Mouse (Mus musculus) left cerebral cortex, postnatal 4 days (tissue): ENCODE results near the gene Tub. TPM values are rescaled to one million over a fixed set of nuclear protein-coding genes. Genes with fewer than 3 reads are reported as not detected.

Source experiments
- DNase-seq: peaks from one replicate; pipeline ENCODE4 v3.0.0-alpha.2; 2022
- intact Hi-C: fragments of 180-260 bp; cut with DNase I; formaldehyde crosslinking; loops from one replicate; pipeline ENCODE4 v1.15.1; 2025
- total RNA-seq, 2 experiments: library from RNA; stranded (reverse); gene quantifications; 2 replicates each; pipeline ENCODE4 v1.2.3; 2021

The Tub gene
- total RNA-seq, 2 experiments from 2014 or later = 186 to 189 TPM

DNA sequence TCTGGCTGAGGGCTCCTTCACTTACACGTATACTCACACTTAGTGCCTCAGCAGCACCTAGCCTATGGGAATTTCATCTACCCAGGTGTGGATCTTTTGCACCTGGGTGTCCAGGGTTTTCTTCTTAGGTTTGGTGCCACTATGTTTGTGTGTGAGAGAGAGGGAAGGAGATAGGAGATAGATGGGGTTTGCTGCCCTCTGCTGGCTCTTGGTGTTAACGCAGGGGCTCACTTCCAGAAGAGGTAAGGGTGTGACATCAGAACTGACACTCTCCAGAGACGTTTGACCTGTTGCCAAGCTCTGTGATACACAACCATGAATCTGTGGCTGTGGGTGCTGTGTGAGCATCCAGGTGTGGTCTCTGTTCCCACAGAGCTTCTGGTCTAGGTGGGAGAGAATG is 71.3 kb downstream of the Tub start:
- intact Hi-C loops = loop anchor here (5.0 kb wide), 1 partner anchor 54 kb away; no protein-coding TSS in a partner anchor

DNA sequence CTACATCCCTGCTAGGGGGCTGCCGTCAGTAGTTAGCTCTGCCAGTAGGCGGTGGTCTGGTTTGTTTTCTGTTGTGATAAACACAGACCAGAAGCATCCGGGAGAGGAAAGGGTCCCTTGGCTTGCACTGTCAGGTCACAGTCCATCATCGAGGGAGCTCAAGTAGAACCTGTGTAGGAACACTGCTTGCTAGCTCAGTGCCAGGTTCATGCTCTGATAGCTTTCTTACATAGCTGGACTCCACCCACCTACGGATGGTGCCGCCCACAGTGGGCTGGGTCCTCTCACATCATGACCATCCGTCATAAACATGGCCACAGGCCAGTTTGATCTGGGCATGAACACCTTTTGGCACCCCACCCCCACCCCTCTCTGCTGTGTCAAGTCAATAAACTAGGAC is 75.6 kb downstream of the Tub start:
- intact Hi-C loops = loop anchor here (5.0 kb wide), 1 partner anchor 83 kb away; no protein-coding TSS in a partner anchor
- DNase-seq = no peak

More for the DNA sequence above, 71.3 kb downstream of the Tub start:
- peak; percentile 77 for DNase-seq

DNA sequence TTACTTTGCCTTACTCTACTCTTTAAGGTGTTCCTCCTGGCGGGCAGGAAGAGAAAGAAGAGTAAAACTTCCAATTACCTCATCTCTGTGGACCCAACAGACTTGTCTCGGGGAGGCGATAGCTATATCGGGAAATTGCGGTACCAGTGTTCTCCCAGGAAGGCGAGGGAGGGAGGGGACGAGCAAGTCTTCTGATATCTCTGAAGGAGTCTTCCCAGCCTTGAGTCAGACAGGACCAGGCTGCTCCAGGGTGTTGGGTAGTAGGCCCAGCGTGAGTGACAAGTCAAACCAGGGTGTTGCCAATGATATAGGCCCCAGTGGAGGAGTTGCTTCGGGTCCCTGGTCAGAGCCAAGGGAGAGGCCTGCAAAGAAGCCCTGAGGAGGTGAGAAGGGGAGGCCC is 76.8 kb downstream of the Tub start:
- intact Hi-C loops = loop anchor here (5.0 kb wide), 1 partner anchor 85 kb away; no protein-coding TSS in a partner anchor
- no peak for DNase-seq

DNA sequence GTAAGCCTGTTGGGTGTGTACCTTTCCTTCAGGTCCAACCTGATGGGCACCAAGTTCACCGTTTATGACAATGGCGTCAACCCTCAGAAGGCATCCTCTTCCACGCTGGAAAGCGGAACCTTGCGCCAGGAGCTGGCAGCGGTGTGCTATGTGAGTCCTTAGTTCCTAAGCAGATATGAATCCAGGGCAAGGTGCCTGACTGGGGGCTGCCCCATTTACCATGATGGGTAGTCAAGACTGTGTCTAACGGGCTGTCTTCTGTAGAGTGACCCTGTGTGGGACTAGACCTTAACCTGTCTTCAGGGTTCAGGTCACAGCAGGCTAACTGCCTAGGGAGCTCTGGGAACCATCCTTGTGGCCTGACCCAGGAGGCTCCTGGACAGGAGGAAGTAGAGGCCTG is 77.6 kb downstream of the Tub start:
- intact Hi-C loops = loop anchor here (5.0 kb wide), 1 partner anchor 85 kb away; no protein-coding TSS in a partner anchor
- DNase-seq = no peak

DNA sequence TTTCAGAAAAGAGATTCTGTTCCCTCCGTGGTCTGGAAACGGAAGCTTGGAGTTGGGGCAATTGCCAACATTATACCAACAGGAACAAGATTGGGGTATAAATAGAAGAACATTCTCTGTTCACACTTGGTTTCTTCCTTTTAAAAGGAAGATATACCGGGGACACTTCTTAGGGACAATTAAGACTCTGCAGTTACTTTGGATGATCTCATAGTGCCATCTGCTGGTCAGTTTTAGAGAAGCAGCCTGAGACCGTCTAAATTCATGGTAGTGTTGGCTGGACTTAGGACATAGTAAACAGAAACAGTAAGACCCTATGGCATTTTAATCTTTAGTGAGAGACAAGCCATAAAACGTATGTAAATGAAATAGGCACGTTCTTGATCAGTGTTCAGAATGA is 78.1 kb downstream of the Tub start:
- intact Hi-C loops = loop anchor here (5.0 kb wide), 1 partner anchor 86 kb away; no protein-coding TSS in a partner anchor
- DNase-seq = peak; percentile 60

DNA sequence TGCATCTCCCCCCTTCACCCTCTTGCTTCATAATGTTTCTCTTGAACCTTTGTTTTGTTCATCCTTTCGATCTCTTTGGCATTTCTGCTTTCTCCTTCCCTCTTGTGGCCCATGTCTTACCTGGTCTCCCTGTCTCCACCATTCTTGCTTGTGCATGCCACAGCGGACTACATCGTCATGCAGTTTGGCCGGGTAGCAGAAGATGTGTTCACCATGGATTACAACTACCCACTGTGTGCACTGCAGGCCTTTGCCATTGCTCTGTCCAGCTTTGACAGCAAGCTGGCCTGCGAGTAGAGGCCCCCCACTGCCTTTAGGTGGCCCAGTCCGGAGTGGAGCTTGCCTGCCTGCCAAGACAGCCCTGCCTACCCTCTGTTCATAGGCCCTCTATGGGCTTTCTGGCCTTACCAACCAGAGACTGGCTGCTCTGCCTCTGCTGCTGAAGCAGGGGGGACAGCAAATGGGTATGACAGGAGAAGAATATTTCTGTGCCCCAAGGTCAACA is 79.9 kb downstream of the Tub start:
- intact Hi-C loops = loop anchor here (5.0 to 10.0 kb wide), 2 partner anchors 88 to 395 kb away; no protein-coding TSS in a partner anchor
- no peak for DNase-seq

DNA sequence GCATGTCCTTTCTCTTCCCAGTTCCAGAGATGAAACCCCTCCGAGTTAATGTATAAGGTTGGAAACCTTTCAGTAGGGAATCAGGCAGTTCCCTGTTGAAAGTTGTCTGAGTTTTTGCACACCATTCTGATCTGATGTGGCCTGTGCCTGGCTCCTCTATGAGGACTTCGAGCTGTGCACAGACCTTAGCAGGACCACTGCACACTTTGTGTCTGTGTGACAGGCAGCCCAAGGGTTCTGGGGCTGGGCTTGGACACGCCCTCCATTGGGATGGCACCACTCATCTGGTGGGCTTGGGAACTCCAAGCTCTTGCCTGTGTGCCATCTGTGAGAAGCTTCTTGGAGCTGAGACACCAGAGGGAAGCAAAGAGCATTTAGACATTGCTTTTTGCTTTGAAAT is 81.2 kb downstream of the Tub start:
- no peak for DNase-seq
- intact Hi-C loops = loop anchor here (10.0 kb wide), 1 partner anchor 393 kb away; no protein-coding TSS in a partner anchor

DNA sequence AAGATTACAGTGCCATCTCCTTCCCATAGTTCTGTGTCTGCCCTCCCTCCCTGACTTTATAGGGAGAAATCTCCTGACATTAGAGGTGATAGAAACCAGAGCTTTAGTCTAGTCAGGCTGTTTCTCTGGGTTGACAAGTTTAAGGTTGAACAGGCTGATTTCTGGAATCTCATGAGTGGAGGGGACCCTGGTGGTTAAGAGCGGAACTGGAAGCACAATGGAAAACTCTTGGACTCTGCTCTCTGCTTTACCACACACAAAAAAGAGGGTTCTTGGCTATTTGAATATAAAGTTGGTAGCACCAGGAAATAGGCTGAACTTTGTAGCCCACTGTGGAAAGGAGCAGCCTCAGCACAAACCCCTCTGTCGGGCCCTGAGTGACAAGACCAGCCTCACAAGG is 81.9 kb downstream of the Tub start:
- intact Hi-C loops = loop anchor here (10.0 kb wide), 1 partner anchor 393 kb away; no protein-coding TSS in a partner anchor
- DNase-seq = no peak

DNA sequence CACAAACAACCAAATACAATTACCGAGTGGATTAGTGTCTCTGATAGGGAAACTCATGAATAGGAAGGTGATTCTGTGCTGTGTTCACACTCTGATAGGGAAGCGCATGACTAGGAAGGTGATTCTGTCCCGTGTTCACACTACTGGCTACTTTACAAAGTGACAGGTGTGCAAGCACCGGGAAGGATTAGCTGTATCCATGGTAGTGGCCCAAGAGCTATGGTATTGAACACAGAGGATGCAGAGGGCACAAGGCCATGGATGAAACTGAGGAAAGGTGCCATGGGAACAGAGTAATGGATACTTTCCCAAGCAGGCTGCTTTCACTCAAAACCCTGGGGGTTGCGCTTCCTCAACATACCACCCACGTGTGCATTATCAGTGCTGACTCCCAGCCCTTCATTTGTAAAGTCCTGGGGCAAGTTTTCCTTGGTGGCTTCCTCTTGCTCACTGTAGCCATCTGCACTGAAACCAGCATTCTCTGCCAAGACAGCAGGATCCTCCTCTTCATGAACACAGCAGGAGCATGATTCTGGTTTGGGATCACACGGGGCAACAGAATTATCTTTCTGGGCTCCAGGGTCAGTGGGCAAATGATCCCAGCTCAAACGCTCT is 88.1 kb downstream of the Tub start:
- peak; percentile 33 for DNase-seq
- intact Hi-C loops = loop anchor here (10.0 kb wide), 1 partner anchor 387 kb away; no protein-coding TSS in a partner anchor

DNA sequence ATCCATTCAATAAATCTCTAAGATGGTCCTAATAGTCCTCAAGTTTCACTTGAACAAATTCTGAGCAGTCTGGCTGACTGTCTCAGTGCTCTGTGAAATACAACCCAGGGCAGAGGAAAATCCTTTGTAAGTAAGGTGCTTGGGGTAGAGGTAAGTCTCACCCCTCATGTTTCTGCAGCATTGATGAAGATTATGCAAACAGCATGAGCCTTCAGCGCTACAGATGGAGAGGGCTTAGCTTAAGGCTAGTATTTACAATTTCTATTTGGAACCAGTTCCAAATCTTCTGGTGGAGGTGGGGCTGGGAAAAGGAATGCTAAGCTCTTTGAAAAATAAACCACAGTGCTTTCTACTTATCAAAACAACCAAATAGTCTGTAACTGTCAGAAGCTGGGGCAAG is 88.8 kb downstream of the Tub start:
- DNase-seq = no peak
- intact Hi-C loops = loop anchor here (10.0 kb wide), 1 partner anchor 386 kb away; no protein-coding TSS in a partner anchor

DNA sequence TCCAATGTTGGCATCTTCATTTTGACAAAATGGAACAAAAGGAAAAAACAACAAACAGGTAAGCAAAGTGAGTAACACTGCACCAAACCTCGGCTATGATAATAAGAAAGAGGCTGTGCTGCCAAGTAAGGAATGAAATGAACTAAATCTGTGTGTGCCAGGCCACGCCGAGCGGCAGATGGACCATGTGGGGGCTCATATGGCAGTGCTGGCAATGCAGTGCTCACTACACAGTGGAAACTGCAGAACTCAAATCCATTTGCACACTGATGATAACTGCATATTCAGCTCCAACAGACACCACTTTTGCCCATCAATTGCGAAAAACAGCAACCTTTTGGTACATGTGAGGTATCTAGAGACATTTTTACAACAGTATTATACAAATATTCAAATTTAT is 89.3 kb downstream of the Tub start:
- DNase-seq = peak; percentile 81
- intact Hi-C loops = loop anchor here (10.0 kb wide), 1 partner anchor 385 kb away; no protein-coding TSS in a partner anchor

DNA sequence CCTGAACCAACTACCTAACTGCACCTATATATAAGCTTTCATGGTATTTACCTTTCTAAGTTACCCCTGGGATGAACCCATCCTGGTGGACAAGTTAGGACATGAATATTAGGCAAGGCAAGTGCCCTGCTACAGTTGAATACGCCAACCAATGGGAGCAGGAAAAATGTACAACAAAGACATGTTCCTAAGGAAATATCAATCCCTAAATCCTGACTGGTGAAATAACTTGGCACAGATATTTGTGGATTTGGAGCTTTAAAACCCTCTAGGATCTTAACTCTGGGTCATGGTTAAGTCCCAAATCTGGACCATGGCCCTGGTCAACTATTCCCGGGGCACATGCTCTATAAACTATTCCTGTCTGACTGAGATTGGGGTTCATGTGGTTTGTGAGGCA is 95.7 kb downstream of the Tub start:
- intact Hi-C loops = no loop called here

DNA sequence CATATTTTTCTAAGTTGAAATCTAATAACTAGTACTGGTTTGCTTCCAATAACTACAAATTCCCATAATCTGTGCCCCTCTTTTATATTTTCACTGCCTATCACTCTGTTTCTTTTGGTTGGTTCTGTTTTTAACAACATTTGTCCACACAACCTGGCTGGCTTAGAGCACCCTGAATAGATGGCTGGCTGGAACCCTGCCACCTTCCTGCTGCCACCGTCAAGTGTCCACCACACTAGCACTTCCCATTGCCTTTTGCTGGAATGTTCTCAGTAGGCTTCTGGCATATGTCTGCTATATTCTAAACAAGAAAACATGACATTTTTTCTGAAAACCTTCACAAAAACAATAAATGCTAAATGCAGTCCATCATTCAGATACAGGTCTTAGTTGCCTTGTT is 100.7 kb downstream of the Tub start:
- no peak for DNase-seq
- intact Hi-C loops = no loop called here

More for the DNA sequence above, 95.7 kb downstream of the Tub start:
- no peak for DNase-seq

DNA sequence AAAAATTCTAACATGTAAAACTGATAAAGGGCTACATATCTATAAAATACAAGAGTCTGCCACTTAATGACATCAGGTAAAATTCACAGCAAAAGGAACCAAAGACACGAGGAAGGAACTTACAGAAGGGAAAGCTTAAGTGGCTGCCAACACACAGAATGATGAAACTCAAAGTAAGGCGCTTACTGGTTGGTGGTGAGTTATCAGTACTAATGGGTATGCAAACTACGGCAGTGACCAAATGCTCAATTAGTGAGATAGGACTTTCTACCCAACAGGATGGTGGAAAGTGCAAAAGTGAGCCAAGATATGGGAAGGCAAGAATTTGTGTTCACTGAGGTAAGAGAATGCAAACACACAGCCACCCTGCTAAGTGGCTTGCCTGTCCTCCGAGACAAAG is 109.4 kb downstream of the Tub start:
- DNase-seq = no peak

DNA sequence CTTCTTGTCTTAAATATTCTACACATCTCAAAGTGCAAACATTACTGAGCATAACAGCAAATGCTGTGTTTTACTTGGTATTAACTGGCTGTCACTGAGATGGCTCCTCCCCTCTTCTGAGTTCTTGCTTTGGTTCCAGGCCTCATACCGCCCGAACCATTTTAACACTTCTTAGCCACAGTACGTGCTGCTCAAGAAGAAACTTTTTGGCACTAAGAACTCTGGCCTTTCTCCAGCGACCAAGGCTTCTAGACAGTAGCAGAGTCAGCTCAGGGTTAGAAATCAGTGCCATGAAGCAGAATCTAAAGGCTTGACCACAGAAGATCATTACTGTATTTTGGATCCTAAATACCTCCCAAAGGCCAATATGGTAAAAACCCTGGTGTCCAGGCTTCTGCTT is 119.5 kb downstream of the Tub start:
- intact Hi-C loops = no loop called here
- DNase-seq = peak; percentile 12

More for the DNA sequence above, 109.4 kb downstream of the Tub start:
- intact Hi-C loops = no loop called here

DNA sequence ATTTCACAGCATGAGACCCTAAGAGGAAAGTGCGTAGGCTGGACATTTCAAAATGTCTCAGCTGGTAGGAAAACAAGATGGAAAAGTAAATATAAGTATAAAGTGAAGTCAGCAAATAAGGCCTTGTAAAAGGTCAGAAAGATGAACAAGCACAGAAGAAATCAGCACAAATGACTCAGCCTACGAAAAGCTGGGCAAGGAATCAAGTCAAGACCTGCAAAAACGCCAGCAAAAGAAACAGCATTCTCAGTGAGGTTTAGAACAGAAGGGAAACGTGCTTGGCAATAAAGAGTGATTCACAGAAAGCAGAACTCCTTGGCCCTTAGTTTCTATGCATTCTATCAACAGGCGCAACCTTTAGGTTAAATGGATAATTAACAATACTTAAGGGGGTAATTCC is 122.2 kb downstream of the Tub start:
- intact Hi-C loops = no loop called here
- no peak for DNase-seq

DNA sequence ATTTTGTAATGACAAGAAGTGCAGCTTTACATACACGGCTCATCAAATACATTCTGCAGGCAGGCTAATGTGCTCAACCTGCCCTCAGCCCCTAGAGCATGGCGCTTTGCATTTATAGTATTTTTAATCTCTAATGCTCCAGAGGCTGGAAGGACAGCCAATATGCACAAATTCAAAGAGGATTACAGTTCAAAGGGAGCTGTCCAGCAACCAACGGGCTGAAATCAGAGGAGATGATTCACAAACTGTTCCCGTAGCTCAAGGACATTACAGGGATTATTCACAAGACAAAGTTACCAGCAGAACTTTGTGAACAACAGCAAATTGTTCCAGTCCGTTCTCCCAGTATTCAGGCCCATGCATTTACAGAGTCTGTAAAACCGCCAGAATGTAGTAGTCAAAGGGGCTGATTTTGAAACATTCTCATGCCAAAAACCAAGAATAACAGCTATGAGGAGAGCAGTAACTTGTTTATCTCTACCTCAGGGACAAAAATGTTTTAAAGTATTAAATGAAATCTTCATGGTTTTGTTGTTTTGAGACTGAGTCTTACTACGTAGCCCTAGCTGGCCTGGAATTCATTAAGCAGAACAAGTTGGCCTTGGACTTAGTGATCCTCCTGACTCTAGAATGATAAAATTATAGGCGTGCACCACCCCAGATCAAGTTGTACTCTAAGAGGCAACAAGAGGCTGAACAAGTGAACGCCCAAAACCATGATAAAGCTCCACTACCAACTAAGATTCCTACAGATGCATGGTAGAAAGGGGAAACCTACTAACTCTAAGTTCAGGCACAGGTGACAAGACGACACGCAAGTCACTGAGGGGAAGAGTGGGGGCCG is 132.4 kb downstream of the Tub start:
- intact Hi-C loops = no loop called here
- no peak for DNase-seq

DNA sequence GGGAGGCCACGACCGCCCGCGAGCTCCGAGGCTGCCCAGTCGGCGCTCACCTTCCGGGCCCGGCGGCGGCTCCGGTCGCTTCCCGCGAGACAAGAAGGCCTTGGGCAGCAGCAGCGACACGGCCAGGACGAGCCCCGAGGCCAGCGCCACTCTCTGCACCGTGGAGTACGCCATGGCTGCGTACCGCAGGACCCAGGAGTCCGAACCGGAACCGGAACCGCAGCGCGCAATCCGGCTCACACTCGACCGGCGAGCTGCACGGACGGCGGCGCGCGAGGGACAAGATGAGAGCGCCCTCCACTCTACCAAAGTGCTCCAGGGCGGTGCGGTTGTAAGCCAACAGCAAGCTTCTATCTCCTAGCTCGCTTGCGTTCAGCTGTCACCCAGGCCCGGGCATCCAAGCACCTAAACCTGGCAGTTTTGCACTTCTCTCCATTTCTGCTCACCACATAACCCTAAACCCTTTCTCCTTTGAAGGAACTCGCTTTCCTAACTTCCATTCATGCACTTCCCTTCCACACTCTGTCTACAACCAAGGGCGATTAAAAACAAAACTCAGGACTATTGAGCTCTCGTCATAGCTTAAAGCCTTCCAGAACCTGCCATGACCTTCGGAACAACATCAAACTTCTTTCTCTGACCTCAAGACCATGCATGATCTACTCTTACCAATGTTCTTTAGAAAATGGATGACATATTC is 133.1 kb downstream of the Tub start, which contains the start of gene Ric3:
Gene Ric3, minus strand, starts transcription at position 219 of the 700 bp plus-strand sequence.
- peak; percentile 84 for DNase-seq
- intact Hi-C loops = no loop called here

DNA sequence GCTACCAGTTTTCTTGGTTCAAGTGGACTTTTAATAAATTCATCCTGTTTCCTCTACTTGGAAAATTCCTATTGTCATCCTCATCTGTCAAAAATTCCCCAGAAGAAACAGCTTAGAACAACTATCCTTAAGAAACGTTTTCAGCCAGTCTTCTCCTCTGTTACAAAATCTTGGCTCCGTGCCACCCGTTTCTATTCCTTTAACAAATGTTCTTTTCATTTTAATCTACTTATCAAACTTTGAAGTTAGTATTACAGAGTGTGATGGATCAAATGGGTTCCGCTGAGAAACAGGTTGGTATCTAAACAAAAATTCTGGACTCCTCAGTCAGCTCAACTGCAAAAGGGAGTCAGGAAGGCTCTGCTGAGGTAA is 133.7 kb downstream of the Tub start:
- intact Hi-C loops = no loop called here
- DNase-seq = peak; percentile 20
